Mouse (Mus musculus) hindbrain, embryonic 10.5 days (tissue): ENCODE measurements at regions not wholly inside any gene's neighbourhood (a gene's known extent, or its start where the extent isn't known, plus 50 kb on each side); places are given as distances from the start of the nearest gene placed in this dataset.

Experiments
- DNase-seq: peaks from one replicate; pipeline ENCODE4 v3.0.0-alpha.2; 2017; ENCODE audit warnings: low spot score
- H3K27ac ChIP-seq: fragments of 300-500 bp; sonication (generic); 2 replicates; pipeline ENCODE4 v1.5.1; 2016; ENCODE audit warnings: mild to moderate bottlenecking, moderate library complexity
- H3K27me3 ChIP-seq: fragments of 300-500 bp; sonication (generic); 2 replicates; pipeline ENCODE4 v1.6.1; 2016; ENCODE audit warnings: mild to moderate bottlenecking; ENCODE audit not compliant: poor library complexity, insufficient read depth, severe bottlenecking
- H3K36me3 ChIP-seq: fragments of 300-500 bp; sonication (generic); 2 replicates; pipeline ENCODE4 v1.6.1; 2016; ENCODE audit warnings: mild to moderate bottlenecking, moderate library complexity
- H3K4me1 ChIP-seq: fragments of 300-500 bp; sonication (generic); replicated peaks from 2 replicates; pipeline ENCODE4 v1.6.1; 2016; ENCODE audit warnings: mild to moderate bottlenecking
- H3K4me3 ChIP-seq: fragments of 300-500 bp; sonication (generic); 2 replicates; pipeline ENCODE4 v1.5.1; 2016; ENCODE audit warnings: mild to moderate bottlenecking, moderate library complexity
- H3K9me3 ChIP-seq: fragments of 300-500 bp; sonication (generic); 2 replicates; pipeline ENCODE4 v1.6.1; 2016; ENCODE audit warnings: mild to moderate bottlenecking, moderate library complexity
- WGBS: fragments of 180-500 bp; shearing (Covaris S2); methylation state at CpG from one replicate; pipeline ENCODE4 v1.1.7; 2016; 5-methylcytosine and 5-hydroxymethylcytosine counted together

- WGBS, result 37% methylated on average over 20 of the region's 20 CpGs
- DNase-seq, result no peak
- Histone ChIP-seq H3K36me3 (no peaks in the 10 kb centered on the region), H3K9me3 (peaks cover 12% of the 10 kb centered on the region; the same call in 1 of the 2 replicates), H3K4me3 (no peak overlapping the region), H3K27me3 (peaks cover 50% of the 10 kb centered on the region), H3K4me1 (peaks cover 34% of the 10 kb centered on the region), H3K27ac (peak overlapping the region; percentile 30; the same call in 1 of the 2 replicates)
Measured at GRCm38 (mm10) chr11:114571144-114571869, 97.0 kb upstream of the Rpl38 start.

DNA sequence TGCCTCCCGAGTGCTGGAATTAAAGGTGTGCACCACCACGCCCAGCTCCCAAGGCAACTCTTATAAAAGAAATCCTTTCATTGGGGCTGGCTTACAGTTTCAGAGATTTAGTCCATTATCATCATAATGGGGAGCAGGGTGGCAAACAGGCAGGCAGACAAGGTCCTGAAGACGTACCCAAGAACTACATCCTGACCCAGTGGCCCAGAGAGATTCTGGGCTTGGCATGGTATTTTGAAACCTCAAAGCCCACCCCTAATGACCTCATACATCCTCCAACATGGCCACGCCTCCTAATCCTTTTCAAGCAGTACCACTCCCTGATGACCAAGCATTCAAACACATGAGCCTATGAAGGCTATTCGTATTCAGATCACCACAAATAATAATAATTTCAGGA is 98.2 kb upstream of the Rpl38 start:
- no peak overlapping the region for H3K4me3 ChIP-seq

DNA sequence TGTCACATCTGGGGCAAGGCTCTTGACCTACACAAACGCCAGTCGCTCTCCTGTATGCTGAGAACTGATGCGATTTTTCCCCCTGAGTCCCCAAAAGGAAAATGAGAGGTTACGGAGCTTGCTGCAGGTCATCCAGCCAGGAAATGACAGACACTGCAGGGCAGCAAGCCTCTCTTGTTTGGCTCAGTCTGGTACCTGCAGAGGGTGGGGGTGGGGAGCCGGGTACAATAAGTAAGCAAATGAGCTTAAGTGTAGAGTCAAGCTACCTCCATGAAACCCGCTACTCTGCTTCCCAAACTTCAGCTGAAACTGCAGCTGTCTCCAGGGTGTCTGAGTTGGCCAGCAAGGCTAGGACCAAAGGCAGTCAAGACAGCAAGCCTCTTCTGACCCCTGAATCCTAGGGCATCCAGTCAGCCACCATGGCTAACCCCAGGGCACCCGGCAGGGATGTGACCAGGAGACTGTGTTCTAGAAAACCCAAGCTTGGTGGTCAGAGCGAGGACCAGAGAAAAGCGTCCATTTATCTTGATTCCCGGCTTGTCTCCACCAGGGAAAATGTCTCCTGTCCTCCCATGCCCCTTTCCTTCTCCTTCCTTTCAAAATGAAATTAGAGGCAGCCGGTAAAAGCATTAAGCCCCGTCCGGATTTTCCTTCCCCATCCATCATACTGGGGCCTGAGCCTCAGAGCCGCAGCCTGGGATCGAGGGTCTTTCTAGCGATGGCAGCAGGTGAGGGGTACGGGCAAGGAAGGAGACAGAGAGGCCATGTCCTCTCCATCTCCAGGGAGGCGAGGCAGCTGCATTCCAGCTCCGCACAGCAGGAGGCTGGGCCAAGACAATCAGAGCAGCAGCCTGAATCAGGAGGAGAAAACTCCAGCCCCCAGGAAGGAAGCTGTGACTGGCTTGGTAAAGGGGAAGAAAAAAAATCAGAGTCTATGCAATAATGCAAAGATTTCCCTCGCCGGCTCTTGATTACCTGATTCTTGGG is 100.2 kb upstream of the Rpl38 start:
- Histone ChIP-seq H3K36me3 (no peaks in the 10 kb centered on the region), H3K4me1 (peaks cover 35% of the 10 kb centered on the region), H3K27ac (peak overlapping the region; percentile 53), H3K27me3 (peaks cover 51% of the 10 kb centered on the region), H3K4me3 (peak overlapping the region; percentile 21; the same call in 1 of the 2 replicates), H3K9me3 (peaks cover 11% of the 10 kb centered on the region)
- 3% methylated on average over 21 of the region's 21 CpGs for WGBS
- peak; percentile 37 for DNase-seq

More for the DNA sequence above, 98.2 kb upstream of the Rpl38 start:
- Histone ChIP-seq H3K27me3 (peaks cover 51% of the 10 kb centered on the region), H3K27ac (no peak overlapping the region), H3K36me3 (no peaks in the 10 kb centered on the region), H3K4me1 (peaks cover 35% of the 10 kb centered on the region), H3K9me3 (peaks cover 5% of the 10 kb centered on the region; the same call in 1 of the 2 replicates)
- DNase-seq, result no peak
- 95% methylated on average over 5 of the region's 5 CpGs for WGBS

DNA sequence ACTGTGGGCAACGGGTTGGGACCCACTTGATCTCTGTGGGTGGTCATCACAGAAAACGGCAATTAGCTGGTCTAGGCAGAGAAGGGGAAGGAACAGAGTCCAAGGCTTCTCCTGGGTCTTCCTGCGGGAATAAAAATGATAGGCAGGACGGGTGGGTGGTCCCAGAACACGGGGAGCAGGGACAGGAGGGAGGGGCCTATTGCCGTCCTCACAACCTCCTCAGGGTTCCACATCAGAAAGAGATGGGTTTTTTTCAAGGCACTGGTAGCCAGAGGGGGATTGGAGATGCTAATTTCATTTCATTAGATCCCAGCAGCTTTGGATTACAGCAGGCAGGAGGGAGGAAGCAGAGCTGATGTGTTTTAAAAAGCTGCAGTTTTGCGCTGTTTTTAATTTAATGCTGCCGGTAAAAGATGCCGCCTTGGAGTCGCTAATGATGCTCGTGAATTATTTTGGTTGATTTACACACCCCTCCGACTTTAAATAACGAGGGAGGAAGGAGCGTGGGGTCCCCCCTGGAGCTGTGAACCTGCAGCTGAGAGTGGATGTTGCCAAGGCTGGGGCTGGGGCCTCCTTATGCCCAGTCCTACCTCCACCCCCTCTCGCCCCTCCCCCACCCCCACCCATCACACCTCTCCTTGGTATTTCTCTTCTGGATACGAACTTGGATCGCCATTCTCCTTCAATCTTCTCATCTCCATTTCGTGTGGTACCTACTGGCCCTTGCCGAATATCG is 101.1 kb upstream of the Rpl38 start:
- Histone ChIP-seq H3K4me1 (peaks cover 35% of the 10 kb centered on the region), H3K27me3 (peaks cover 53% of the 10 kb centered on the region), H3K27ac (peak overlapping the region; percentile 42), H3K9me3 (peaks cover 11% of the 10 kb centered on the region), H3K4me3 (0 out of 2 replicates have a peak overlapping the region, but pooled peaks have one; percentile 21), H3K36me3 (no peaks in the 10 kb centered on the region)
- 5% methylated on average over 20 of the region's 20 CpGs for WGBS
- no peak for DNase-seq

GRCm38 (mm10) chr11:114564949-114565348 is 103.4 kb upstream of the Rpl38 start:
- Histone ChIP-seq H3K27me3 (peaks cover 57% of the 10 kb centered on the region), H3K27ac (no peak overlapping the region), H3K4me1 (peaks cover 44% of the 10 kb centered on the region), H3K9me3 (peaks cover 11% of the 10 kb centered on the region), H3K36me3 (no peaks in the 10 kb centered on the region), H3K4me3 (no peak overlapping the region)
- WGBS, result 94% methylated on average over 2 of the region's 2 CpGs
- no peak for DNase-seq

DNA sequence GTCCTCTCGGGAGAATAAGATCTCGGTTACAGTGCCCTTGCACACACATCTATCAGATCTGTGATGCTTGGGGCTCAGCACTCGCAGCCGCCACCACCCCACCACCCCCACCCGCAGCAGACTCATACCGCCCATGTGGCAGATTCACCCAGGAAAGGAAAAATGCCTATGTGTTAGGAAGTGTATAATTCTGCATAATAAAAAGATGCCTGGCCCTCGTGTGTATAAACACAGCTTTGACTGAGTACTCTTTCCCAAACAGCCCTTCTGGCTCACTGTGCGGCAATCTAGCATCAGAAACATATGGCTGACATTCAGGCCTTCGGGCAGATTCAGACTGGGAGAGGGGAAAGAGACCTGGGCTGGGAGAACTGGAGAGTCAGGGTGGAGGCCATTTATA is 105.2 kb upstream of the Rpl38 start:
- WGBS, result 85% methylated on average over 9 of the region's 9 CpGs
- Histone ChIP-seq H3K4me1 (peaks cover 40% of the 10 kb centered on the region), H3K27ac (no peak overlapping the region), H3K27me3 (peaks cover 53% of the 10 kb centered on the region), H3K4me3 (no peak overlapping the region), H3K9me3 (peaks cover 11% of the 10 kb centered on the region), H3K36me3 (no peaks in the 10 kb centered on the region)
- no peak for DNase-seq

- DNase-seq, result no peak
Measured at GRCm38 (mm10) chr11:114554576-114554975, 113.7 kb upstream of the Rpl38 start.

DNA sequence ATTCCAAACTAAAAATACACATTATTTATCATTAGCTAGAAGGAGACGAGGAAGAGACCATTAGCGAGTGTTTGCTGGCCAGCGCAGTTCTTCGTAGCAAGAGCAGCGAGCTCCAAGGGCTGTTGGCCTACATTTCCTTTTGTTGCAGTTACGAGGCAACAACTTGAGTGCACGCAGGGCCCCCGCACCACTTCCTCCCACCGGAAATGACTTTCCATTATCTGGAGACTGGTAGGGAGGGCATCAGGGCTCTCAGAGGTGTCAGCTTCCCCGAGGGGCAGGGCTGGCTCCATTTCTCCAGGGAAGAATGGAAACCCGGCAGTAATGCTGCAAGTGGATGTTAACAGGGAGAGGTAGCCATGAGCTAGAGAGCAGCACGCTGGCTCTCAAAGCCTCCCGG is 114.3 kb upstream of the Rpl38 start:
- Histone ChIP-seq H3K36me3 (no peaks in the 10 kb centered on the region), H3K4me1 (peaks cover 20% of the 10 kb centered on the region), H3K9me3 (no peaks in the 10 kb centered on the region), H3K27ac (0 out of 2 replicates have a peak overlapping the region, but pooled peaks have one; percentile 8), H3K4me3 (no peak overlapping the region), H3K27me3 (0 out of 2 replicates have a peak, but pooled peaks cover 5% of the 10 kb centered on the region)
- WGBS, result 62% methylated on average over 13 of the region's 13 CpGs
- no peak for DNase-seq

More at GRCm38 (mm10) chr11:114554576-114554975, 113.7 kb upstream of the Rpl38 start:
- WGBS, result 60% methylated on average over 5 of the region's 5 CpGs
- Histone ChIP-seq H3K4me3 (no peak overlapping the region), H3K36me3 (no peaks in the 10 kb centered on the region), H3K9me3 (no peaks in the 10 kb centered on the region), H3K27ac (no peak overlapping the region), H3K4me1 (peaks cover 14% of the 10 kb centered on the region), H3K27me3 (peaks cover 10% of the 10 kb centered on the region; the same call in 1 of the 2 replicates)

DNA sequence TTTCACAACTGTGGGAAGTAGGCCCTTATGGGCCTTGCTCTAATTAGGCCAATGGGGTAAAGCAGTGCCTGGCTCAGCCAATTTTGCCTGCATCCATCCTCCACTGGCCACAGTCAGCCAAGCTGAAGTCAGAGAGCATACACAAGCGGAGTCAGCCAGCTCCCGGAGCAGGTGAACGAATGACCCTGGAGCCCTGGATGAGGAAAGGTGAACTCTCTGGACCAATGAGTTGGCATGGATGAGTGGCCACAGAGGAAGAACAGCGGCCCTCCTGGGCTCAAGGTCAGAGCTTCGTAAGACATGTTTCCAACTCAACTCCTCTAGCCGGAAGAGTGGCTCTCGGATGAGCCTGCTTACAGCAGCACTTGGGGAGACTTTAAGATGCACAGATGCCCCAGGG is 116.1 kb upstream of the Rpl38 start:
- Histone ChIP-seq H3K36me3 (no peaks in the 10 kb centered on the region), H3K27me3 (no peaks in the 10 kb centered on the region), H3K4me1 (peaks cover 20% of the 10 kb centered on the region), H3K9me3 (no peaks in the 10 kb centered on the region), H3K27ac (no peak overlapping the region), H3K4me3 (no peak overlapping the region)
- WGBS, result 91% methylated on average over 7 of the region's 7 CpGs
- no peak for DNase-seq

- peaks cover 20% of the 10 kb centered on the region for H3K4me1 ChIP-seq
- H3K4me3 ChIP-seq, result no peak overlapping the region
- DNase-seq, result no peak
- no peaks in the 10 kb centered on the region for H3K9me3 ChIP-seq
- WGBS, result 87% methylated on average over 4 of the region's 4 CpGs
- H3K27me3 ChIP-seq, result no peaks in the 10 kb centered on the region
- H3K27ac ChIP-seq, result no peak overlapping the region
- no peaks in the 10 kb centered on the region for H3K36me3 ChIP-seq
Measured at GRCm38 (mm10) chr11:114551262-114551661, 117.1 kb upstream of the Rpl38 start.

- Histone ChIP-seq H3K36me3 (no peaks in the 10 kb centered on the region), H3K27ac (0 out of 2 replicates have a peak overlapping the region, but pooled peaks have one; percentile 8), H3K4me1 (peaks cover 29% of the 10 kb centered on the region), H3K27me3 (no peaks in the 10 kb centered on the region), H3K9me3 (no peaks in the 10 kb centered on the region), H3K4me3 (no peak overlapping the region)
- no peak for DNase-seq
- 71% methylated on average over 5 of the region's 5 CpGs for WGBS
Measured at GRCm38 (mm10) chr11:114548658-114549057, 119.7 kb upstream of the Rpl38 start.

- Histone ChIP-seq H3K36me3 (no peaks in the 10 kb centered on the region), H3K4me1 (peaks cover 39% of the 10 kb centered on the region), H3K27ac (0 out of 2 replicates have a peak overlapping the region, but pooled peaks have one; percentile 5), H3K4me3 (no peak overlapping the region), H3K9me3 (no peaks in the 10 kb centered on the region), H3K27me3 (no peaks in the 10 kb centered on the region)
- WGBS, result 75% methylated on average over 3 of the region's 3 CpGs
- no peak for DNase-seq
Measured at GRCm38 (mm10) chr11:114544212-114544611, 124.1 kb upstream of the Rpl38 start.
